Mouse (Mus musculus) gastrocnemius, postnatal 4 days (tissue): Measurements from ENCODE around the gene Cby3. TPM values are rescaled to one million over a fixed set of nuclear protein-coding genes. Genes with fewer than 3 reads are reported as not detected.
A peak's percentile ranks its signal among the peaks of the same experiment; 100 is the strongest.
"Not testable (repeated sequence)": the region's sequence is repeated elsewhere in the genome, so short reads cannot be mapped to it uniquely, and the experiment has no call there.

ENCODE experiments used
- DNase-seq, 2 experiments: peaks; one replicate each; pipeline ENCODE4 v3.0.0; 2021 to 2022; ENCODE audit warnings: low spot score in 2 of 2, mixed read lengths in 2 of 2
- long read RNA-seq, 2 experiments: library from polyadenylated mRNA; stranded (forward); transcript quantifications; one replicate each; pipeline ENCODE4 v2.0.0; 2021
- total RNA-seq, 2 experiments: library from RNA; stranded (reverse); gene quantifications; 2 replicates each; pipeline ENCODE4 v1.2.3; 2021

Cby3 gene
- not detected for total RNA-seq
- long read RNA-seq, experiment 1, result 0 reads
- long read RNA-seq, experiment 2, result 0 reads

DNA sequence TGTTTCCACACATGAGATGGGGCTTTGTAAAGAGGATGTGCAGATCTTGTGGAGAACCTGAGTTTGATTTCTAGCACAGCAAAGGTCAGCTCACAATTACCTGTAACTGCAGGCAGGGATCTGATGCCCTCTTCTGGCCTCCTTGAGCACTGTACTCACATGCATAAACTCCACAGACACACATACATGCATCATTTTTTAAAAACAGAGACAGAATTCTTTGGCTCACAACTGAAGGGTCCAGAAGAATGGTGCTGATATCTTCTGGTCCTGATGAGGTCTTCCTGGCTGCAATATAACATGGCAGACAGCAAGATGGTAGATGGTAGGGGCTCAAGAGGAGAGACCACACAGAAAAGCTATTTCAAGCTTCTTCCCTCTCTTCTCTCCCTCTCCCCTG lies at the start of gene Cby3:
Cby3 (plus strand) TSS at position 301 of the 400 bp plus-strand sequence.
- no peak for DNase-seq

DNA sequence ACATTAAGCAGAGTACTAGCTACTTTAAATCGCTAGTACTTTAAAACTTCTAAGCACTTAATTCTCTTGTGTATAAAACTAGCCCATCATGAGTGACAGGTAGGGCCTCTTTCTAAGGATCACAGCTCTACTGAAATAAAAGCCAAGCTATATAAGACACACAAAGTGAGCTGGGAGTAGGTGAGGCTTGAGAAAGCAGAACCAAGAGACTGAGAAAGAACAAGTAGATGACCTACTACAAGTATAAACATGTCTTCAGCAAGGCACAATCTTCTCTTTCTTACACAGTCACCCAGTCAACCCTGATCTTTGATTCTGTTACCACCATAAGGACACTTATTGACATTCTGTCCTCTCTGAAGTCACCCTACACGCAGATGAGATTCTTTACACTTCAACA lies 41.5 kb upstream of the Cby3 start:
- no peak for DNase-seq

DNA sequence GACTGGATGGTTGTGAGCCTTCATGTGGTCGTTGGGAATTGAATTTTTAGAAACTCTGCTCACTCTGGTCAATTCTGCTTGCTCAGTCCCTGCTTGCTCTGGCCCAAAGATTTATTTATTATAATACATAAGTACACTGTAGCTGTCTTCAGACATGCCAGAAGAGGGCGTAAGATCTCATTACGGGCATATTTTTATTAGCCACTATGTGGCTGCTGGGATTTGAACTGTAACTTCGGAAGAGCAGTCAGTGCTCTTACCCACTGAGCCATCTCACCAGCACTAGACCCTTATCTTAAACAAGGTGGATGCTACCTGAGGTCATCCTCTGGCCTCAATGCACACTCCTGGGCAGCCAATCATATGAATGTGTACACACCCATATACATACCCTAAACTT lies 34.9 kb upstream of the Cby3 start:
- DNase-seq, result not testable (repeated sequence)

DNA sequence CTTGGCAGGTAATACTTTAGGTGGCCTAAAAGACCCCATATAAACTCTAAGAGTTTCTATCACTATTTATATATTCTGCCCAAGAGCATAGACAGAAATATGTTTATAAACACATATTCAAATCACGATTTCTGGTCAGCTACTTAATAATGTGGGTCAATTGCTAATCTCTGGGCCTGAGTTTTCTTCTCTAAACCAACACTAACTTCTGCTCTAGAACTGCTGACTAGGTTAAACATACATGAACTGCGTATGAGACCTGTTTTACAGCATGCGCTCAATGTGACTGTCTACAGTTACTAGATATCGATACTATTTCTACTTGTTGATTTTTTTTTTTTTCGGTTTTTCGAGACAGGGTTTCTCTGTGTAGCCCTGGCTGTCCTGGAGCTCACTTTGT lies 33.0 kb upstream of the Cby3 start:
- no peak for DNase-seq

DNA sequence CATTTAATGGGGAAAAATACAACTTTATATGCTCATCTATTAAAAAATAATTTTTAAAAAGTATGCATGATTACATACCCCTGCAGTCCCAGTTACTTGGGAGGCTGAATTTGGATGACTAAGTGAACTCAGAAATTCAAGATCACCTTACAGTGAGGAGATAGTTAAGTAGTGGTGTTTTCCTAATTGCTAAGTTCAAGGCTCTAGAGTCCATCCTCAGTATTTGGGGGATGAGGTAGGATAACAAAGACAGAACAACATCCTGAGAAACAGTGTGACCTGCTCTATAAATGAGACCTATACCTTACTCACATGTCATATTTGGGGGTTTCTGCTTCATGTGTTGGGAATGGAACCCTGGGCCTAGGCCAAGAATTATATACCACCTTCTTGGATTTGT lies 31.9 kb upstream of the Cby3 start:
- no peak for DNase-seq

DNA sequence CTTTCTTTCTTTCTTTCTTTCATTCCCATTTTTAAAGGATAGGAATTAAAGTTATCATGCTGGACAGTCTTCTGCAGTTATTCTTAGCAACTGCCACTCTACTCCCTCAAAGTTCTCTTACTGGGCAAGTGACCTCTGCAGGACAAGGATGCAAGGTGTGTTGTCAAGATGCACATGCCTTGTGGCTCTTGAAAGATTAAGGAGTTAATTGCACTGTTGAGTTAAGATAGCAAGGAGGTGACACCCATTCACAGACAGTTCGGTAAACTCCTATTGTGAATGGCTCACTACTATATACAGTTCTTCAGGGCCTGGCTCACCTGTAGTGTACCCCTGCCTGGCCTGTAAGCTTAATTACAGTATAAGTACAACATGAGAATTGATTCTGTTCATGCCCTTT lies 30.4 kb upstream of the Cby3 start:
- no peak for DNase-seq

DNA sequence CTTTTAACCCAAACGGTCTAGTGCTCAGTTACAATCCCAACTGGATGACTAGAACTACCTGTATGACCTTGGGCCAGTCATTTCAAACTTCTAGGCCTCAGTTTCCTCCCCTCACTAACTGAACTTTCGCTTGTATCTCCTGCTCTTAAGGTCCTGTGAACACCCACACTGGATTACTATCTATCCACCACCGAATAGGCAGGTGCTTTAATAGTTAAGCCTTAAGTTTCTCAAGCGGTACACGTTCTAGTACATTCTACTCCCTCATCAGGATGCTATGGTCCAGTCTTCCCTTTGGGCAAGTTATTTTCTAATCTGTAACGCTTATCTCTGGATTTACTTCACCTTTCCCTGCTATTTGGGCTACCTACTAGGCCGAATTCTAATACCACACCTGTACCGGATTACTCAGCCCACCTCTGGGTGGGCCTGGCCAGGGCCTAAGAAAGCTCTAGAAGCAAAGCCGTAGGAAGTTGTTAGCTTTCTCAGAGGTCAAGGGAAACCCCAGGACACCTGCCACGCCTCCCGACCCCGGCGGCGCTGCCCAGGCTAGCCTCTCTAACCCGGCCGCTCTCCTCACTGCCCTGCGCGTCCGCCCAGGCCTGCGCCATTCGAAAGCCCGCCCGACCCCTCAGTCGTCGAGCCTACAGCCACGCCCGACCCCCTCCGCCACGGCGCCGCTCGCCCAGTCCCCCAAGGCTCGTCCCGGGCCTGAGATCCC lies 29.4 kb upstream of the Cby3 start:
- DNase-seq, result no peak

DNA sequence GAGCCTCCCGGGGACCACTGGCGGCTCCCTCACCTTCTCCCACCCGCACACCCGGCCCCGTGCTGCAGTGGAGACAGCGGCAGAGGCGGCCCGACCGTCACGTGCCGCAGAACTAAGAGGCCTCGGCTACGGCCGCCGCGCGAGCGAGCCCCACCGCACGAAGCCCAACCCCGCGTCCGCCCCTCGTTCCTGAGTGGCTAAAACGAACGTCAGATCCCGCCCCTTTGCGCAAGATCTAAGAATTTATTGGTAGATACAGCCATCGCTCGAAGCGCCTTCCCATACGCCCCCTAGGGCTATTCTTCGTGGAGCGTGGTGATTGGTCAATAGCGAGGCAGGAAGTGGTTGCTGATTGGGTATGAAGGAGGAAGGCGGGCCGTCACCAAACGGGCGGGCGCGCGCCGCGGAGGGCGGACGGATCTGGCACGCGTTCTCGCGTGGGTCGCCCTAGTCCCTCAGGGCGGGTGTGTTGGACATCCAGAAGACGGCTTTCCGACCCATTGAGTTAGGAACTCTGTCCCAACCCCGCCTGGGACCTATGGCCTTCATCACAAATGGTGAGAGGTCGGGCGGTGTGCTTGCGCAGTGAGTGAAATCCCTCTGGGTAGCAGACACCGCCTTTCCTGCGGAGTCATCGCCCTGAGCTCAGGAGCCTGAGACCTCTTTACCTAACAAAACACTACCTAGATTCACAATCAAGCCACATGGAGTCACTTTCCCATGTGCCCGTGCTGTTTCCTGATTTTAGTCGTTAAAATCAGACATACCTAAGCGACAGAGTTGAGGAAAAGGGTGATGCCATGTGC lies 28.6 kb upstream of the Cby3 start, which contains the start of gene Canx:
Canx (minus strand) TSS at position 178 of the 806 bp plus-strand sequence.
- DNase-seq, result peak; percentile 95 to 96

DNA sequence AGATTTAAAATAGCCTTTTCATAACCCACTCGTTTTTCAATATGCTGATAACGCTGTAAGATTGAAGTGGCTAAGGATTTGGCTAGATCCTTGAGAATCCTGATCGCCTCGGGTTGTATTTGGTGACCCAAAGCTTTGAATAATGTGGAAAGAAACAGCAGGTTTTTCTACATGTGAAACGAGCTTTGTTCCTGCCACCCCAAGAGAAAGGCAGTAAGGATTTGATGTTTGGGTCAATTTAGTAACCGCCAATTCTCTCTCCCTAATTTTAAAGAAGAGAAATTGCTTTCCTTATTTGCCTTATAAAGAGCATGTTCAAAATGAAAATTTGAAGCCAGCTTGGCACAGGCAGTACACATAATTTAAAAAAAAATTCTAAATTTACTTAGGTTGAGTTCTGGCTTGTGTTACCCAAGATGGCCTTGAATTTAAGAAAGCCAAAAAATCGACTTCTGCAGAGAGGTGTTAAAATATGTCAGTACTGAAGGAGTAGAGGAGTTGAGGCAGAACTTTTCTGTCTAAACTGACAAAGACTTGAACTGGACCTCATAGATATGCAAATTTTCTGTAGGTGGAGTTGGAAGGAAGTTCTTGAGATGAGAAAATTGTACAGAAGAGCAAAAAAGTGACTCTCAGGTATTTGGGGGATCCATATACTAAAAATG lies 27.8 kb upstream of the Cby3 start:
- DNase-seq, result no peak

DNA sequence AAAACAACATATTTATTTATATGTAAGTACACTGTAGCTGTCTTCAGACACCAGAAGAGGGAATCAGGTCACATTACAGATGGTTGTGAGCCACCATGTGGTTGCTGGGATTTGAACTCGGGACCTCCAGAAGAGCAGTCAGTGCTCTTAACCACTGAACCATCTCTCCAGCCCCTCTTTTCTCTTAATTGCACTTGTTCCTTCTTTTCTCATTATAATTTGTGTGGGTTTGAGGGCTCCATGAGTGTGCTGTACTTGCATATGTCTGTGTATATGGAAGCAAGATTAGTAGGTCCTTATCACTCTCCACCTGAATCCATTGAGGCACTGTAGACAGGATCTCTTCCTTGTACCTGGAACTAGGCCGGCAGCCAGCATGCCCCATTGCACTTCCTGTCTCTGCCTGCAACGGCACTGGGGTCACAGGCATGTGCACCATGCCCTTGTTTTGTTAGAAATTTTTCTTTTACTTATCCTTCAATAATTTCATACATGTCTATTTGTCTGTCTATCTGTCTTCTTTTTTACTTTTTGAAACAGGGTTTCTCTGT lies 26.1 kb upstream of the Cby3 start:
- DNase-seq, result no peak

DNA sequence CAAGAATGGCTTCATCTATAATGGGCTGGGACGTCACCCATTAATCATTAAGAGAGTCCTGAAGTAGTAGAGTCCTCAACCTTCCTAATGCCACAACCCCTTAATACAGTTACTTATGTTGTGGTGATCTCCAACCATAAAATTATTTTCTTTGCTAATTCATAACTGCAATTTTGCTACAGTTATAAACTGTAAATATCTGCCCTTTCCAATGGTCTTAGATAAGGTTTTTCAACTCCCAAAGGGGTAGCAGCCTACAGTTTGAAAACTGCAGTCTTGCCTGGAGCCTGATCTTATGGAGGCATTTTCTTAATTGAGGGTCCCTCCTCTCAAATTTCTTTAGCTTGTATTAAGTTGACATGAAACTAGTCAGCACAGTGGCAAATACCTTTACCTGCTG lies 24.9 kb upstream of the Cby3 start:
- no peak for DNase-seq

DNA sequence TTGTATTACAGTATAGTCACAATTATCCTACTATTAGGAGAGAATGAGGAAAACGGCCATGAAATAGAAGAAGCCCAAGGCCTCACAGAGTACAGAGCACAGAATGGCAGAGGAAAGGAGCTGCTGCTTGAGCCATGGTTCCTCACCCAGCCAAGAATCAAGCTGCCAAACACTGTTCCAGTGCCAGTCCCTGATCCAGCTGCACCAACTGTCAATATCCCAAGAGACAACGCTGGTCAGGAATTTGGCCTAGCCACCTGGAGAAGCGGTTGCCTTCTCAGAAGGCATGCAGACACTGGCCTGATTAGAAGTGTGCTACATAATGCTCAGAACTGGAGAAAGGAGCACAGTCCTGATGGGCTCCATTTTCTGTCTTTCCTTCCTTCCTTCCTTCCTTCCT lies 21.1 kb upstream of the Cby3 start:
- no peak for DNase-seq

DNA sequence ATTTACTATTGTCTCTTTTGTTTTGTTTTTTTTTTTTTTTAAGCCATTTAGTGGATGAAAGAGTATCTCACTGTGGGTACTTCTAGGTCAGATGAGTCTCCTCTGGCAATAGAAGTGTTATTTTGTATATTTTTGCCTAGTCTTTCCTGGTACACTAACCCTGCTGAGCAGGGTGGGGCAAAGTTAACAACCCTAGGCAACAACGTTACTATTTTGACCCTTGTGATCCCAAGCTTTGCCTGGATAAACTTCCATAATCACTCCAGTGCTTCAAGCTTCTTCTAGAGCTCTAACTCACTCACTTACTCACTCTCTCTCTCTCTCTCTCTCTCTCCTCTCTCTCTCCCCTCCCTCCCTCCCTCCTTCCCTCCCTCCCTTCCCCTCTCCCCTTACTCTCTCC lies 18.1 kb upstream of the Cby3 start:
- no peak for DNase-seq

DNA sequence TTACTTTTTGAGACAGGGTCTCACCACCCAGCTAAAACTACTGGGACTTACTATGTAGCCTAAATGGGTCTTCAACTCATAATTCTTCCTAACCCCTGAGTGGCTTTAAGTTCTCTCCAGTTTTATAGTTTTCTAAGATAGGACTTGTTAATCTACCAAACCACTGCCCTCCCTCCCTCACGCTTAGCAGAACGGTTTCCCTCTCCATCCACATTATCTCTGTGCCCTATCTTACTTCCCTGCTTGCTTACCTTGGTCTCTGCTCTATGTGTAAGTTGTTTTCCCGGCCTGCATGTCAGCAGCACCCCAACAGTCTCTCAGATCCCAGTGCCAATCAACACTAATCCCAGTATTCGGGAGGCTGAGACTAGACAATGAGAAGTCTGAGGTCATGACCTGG lies 17.4 kb upstream of the Cby3 start:
- DNase-seq, result no peak

DNA sequence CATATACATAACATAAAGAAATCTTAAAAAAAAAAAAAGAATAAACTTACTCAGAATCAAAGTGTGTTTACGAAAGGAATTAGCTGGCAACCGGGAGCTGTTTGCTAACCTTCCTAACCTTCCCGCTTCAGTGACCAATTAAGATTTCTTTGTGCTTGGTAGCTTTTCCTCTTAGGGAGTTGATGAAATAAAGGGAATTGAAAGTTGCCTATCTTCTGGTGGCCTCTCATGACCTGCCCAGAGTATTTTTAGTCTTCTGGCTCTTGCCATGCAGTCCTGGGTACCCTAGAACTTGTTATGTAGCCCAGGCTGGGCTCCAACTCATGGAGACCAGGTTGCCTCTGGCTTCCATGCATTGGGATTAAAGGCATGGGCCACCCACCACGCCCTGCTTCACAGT lies 8.8 kb upstream of the Cby3 start:
- no peak for DNase-seq

DNA sequence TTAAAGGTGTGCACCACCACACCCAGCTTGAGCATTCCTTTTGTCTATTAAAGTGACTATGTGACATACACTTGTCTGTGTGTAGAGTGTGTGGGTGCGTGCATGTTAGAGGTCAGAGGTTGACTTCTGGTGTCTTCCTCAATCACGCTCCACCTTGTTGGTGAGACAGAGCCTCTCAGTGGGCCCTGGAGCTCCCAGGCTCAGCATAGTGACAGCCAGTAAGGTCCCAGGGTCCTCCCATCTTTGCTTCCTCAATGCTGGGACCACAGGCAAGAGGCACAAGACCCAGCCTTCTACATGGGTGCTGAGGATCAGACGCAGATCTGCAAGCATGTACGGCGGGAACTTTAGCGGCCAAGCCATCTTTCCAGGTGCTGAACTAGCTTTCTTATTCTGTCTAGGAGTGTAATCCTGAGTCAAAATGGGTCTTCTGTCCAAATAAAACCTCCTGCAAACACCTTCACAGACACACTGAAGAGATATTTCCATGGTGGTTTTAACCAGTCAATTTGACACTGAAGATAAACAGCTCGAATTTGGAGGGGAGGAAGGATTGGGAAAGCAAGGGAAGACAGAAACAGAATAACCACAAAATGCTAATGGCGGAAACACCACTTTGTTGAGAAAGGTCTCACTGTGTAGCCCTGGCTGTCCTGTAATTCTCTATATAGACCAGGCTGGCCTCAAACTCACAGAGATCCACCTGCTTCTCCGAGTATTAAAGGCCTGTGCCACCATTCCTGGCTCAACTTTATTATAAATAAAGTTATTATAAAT lies 7.8 kb upstream of the Cby3 start:
- DNase-seq, result no peak

DNA sequence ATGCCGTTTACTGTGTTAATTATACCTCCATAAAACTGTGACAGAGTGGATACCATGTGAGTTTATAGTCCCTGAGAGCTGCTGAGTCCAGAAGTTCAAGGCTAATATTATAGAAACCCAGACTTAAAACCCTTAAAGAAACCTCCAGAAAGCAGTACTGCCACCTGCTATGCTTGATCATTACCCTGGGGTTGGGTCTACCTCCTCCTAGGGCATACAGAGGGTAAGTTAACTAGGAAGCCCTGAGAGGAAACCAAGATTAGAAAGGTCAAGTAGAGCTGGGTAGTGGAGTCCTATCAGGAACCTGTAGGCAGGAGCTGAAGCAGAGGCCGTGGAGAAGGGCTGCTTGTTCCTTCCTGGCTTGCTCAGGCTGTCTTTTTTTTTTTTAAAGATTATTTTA lies 2.1 kb upstream of the Cby3 start:
- no peak for DNase-seq

DNA sequence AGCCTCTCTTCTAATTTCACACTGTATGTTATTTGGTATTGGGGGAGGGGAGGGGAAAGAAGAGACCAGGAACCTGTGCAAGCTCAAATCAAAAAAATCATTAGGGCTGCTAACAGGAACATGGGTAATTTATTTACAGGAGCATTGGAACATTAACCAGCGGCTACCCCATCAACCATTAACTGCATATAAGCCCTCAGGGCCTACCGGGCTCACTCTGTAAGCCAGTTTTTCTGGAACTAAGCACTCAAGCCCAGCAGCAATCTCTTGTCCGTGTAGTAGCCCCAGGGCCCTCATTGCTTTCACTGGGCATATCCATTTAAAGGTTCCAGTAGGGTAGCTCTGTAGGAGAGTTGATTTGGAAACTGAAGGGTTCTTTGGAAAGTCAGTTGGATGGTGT lies 589 bp downstream of the Cby3 start:
- no peak for DNase-seq

DNA sequence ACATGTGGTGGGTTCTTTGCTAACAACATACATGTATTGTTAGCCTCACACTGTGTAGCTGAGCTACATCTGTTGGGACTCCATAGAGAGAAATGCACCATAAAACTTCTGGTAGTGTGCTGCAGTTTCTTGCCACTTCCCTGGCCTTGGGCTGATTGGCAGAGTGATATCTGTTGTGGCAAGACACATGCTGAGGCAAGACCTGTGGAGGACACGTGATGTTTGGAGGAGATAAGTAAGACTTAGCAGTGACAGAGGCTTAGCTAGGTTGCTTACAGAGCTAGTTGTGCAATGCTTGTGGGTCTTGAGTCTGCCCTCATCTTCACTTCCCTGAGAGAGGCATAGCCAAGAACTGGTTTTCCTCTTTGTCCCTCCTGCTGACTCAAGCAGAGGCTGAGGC lies 1.1 kb downstream of the Cby3 start:
- no peak for DNase-seq

DNA sequence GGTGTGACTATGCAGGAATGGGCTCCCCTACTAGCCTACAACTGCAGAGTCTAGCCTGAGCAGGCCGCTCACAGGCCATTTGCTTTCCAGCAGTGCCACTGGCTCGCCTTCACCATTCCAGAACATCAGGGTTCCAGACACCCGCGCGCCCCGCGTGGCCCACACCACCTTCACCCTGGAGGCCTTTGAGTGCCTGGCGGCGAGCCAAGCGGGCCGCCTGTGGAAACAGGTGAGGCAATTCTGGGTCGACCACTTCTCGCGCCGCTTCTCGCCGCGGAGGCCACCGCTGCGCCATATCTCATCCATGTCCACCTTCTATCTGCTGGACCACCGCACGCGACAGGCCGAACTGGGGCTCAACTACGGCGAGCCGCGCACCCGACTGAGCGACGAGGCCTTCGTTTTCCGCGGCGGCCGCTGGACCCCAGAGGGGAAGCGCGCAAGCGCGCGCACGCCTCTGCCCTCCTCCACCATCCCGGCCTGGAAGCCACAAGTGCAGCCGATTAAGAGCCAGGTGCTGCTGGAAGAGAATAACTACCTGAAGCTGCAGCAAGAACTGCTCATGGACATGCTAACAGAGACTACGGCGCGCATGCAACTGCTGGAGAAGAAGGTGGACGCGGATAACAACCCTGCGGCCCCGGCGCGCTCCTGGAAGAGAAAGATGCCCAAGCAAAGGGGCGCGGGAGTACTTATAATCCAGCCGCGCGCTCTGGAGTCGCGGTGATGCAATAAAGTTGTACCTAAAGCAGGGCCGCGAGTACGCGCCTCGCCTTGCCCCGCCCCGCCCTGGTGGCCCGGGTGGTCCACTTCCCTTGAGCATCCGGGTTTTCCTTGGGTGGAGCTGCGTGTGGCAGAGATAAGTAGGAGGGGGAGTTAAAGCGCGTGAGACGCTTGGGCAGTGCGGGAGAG lies 4.9 kb downstream of the Cby3 start:
- DNase-seq, result peak in 1 of 2 experiments; percentile 38
